Mouse (Mus musculus): Measurements from ENCODE around the gene Ceacam3.
"Not testable (repeated sequence)": the region's sequence is repeated elsewhere in the genome, so short reads cannot be mapped to it uniquely, and the experiment has no call there.

Ceacam3 gene

DNA sequence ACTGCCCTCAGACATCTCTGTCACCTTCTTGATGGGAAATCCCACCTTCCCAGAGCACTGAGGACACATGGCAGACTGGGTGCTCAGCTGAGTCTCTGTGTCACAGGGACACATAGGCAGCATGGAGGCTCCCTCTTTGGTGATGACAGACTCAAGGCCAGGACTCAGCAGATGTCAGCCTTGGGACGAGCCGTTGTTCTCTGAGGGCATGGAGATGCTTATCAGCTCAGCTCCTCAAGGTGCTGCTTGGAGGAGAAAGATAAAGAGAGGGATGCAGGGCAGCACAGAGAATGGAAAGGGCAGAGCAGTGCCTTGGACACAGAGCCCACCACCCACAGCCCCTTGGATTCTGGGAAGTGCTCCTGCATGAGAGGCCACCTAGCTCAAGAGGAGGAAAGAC lies at the start of gene Ceacam3:
Gene Ceacam3, plus strand, starts transcription at position 352 of the 400 bp plus-strand sequence.
- no peak for DNase-seq

DNA sequence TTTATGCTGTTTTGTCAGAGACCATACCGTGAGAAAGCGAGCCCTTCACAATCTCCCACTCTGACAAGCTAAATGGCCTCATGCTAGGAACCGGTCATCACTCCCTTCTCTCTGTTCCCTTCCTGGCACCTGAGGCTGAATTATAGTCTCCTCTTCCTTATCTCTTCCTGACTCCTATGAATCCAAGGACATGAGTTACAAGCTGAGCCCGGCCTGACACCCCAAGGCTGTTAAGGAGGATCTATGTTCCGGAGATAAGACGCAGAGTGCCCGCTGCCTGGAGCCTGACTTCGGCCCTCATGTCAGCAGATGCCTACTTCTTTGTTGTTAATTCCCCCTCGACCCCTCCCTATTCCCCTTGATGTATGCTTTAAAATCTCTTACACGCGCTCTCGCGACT lies 48.5 kb upstream of the Ceacam3 start:
- DNase-seq, result not testable (repeated sequence)

- no peak for DNase-seq
Observed at GRCm38 (mm10) chr7:17135307-17135706, 14.8 kb upstream of the Ceacam3 start.

DNA sequence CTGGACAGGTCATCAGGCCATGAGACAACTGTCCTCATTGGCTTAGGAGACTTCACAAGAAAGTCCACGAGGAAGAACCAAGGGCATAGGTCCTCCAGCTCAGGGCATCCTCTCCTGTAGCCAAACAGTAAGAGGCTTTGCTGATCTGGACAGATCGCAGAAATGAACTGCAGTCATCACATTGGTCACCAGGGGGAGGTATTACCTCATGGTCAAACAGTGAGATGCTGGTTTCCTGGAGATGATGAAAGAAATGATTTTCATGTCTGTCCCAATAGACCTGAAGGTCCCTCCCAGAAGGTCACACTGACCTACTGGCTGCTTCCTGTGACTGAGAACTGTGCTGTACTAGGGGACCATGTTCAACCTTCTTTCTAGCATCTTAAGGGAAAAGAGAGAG lies 5.6 kb downstream of the Ceacam3 start:
- peak; percentile 2 for DNase-seq

GRCm38 (mm10) chr7:17156885-17157677 lies 7.0 kb downstream of the Ceacam3 start:
- DNase-seq, result no peak

GRCm38 (mm10) chr7:17159011-17159410 lies 8.9 kb downstream of the Ceacam3 start:
- DNase-seq, result no peak

DNA sequence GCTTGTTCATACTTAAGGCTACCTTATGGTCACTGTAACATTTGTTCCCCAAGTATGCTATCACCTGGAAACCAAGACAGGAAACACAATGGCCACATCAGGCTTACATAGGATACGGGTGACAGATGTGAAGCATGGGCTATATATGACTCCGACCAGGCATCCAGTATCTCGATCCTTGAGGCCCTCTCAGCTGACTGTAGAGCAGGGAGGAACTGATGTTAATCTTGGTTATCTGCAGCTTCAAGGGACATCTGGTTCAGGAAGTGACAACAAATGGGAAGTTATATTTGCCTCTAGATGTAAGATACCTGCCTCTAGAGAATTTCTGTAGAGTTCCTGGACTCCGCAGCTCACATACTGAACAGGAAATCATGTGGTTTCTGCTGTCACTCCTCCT lies 21.7 kb downstream of the Ceacam3 start:
- DNase-seq, result no peak

- no peak for DNase-seq
Observed at GRCm38 (mm10) chr7:17203177-17203576, 53.1 kb downstream of the Ceacam3 start, which contains the start of gene Psg29. Gene Psg29, plus strand, starts transcription at chr7:17203477.

DNA sequence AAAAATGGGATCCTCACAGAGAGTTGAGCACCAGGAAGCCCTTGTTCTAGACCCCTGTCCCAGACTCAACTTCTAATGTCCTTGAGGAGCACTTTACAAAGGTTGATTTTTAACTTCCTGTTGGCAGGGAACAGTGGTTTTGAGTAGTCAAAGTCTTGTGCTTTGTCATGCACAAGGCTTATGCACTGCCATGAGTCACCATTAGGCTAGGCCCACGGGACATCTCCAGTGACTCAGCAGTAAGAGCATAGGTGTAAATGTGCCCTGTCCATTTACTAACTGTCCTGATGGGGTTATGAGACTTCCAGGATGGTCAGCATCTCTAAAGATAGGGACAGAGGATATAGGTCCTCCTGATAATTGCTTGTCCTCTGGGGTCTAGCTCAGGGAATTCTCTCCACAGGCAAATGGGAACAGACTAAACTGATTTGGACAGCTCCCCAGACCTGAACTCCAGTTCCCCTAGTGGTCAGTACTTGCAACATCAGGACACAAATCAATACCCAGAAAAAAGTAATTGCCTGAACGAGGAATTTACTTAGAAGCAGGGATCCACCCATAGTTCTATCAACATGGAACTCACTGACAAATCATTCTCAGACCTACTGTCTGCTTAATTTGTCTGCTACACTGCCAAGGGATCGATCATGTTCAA lies 55.6 kb downstream of the Ceacam3 start:
- DNase-seq, result no peak

Data from embryo, embryonic 11 days (tissue).